Mouse (Mus musculus) neural tube, embryonic 12.5 days (tissue): ENCODE results near the gene Hspb7. TPM values are rescaled to one million over a fixed set of nuclear protein-coding genes. Genes with fewer than 3 reads are reported as not detected.

Experiments
- ATAC-seq: fragments of 200-750 bp; cut with Nextera tagmentation; 2 replicates; pipeline ENCODE4 v1.8.0; 2017; ENCODE audit warnings: low read depth, mild to moderate bottlenecking, moderate TSS enrichment, moderate library complexity; ENCODE audit not compliant: low FRiP score
- H3K27ac ChIP-seq: fragments of 300-500 bp; sonication (generic); 2 replicates; pipeline ENCODE4 v1.5.1; 2016
- H3K27me3 ChIP-seq: fragments of 300-500 bp; sonication (generic); replicated peaks from 2 replicates; pipeline ENCODE4 v1.6.1; 2016; ENCODE audit warnings: mild to moderate bottlenecking
- H3K36me3 ChIP-seq: fragments of 300-500 bp; sonication (generic); 2 replicates; pipeline ENCODE4 v1.6.1; 2016; ENCODE audit warnings: mild to moderate bottlenecking
- H3K4me1 ChIP-seq: fragments of 300-500 bp; sonication (generic); 2 replicates; pipeline ENCODE4 v1.6.1; 2016
- H3K4me2 ChIP-seq: fragments of 300-500 bp; sonication (generic); replicated peaks from 2 replicates; pipeline ENCODE4 v1.6.1; 2016; ENCODE audit warnings: mild to moderate bottlenecking
- H3K4me3 ChIP-seq: fragments of 300-500 bp; sonication (generic); 2 replicates; pipeline ENCODE4 v1.5.1; 2016
- H3K9ac ChIP-seq: fragments of 300-500 bp; sonication (generic); 2 replicates; pipeline ENCODE4 v1.6.1; 2016; ENCODE audit warnings: mild to moderate bottlenecking
- H3K9me3 ChIP-seq: fragments of 300-500 bp; sonication (generic); 2 replicates; pipeline ENCODE4 v1.6.1; 2016; ENCODE audit warnings: mild to moderate bottlenecking
- WGBS: fragments of 180-500 bp; shearing (Covaris S2); methylation state at CpG from one replicate; pipeline ENCODE4 v1.1.7; 2016; 5-methylcytosine and 5-hydroxymethylcytosine counted together
- polyA plus RNA-seq: library from polyadenylated mRNA; unstranded; fragments of >200 nt; fragmentation: Nextera tagmentation; extraction: Ambion mirVana; gene quantifications from 2 replicates; pipeline ENCODE4 v1.2.1, GENCODE M21; 2016

Hspb7 gene
- polyA plus RNA-seq, 1 experiment from 2014 or later: not detected

GRCm38 (mm10) chr4:141398545-141398944 lies 22.0 kb upstream of the Hspb7 start, which contains the start of gene Clcnka:
Gene Clcnka, minus strand, starts transcription at chr4:141398724.
- H3K4me1 ChIP-seq: no peaks in the 10 kb centered on the region
- no peaks in the 10 kb centered on the region for H3K9me3 ChIP-seq
- ATAC-seq: no peak
- H3K27me3 ChIP-seq: peaks cover 22% of the 10 kb centered on the region
- no peak within 1 kb of the TSS for H3K9ac ChIP-seq
- H3K36me3 ChIP-seq: no peaks in the 10 kb centered on the region
- no peak within 1 kb of the TSS for H3K4me2 ChIP-seq
- no peak within 1 kb of the TSS for H3K4me3 ChIP-seq
- H3K27ac ChIP-seq: no peak within 1 kb of the TSS
- 73% methylated on average over 12 of the region's 12 CpGs for WGBS

DNA sequence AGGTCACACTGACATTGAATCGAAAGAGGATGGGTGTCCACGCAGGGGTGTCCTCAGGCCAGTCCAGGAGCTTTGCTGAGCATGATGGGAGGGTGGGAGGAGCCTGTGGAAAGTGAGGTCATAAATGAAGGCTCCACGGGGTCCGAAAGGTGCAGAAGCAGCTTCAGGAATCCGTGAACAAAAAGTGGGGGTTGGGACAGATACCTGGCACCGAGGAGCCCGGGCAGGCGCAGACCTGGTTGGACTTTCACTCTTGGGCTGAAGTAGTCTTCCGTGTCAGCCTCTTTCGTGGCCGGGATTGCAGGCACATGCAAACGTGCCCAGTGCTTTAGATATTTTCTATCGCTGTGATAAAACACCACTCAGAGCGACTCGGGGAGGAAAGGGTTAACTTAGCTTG lies 20.4 kb upstream of the Hspb7 start:
- Histone ChIP-seq H3K9ac (no peak overlapping the region), H3K27ac (no peak overlapping the region), H3K4me3 (no peak overlapping the region), H3K4me1 (no peaks in the 10 kb centered on the region), H3K9me3 (no peaks in the 10 kb centered on the region), H3K4me2 (no peak overlapping the region), H3K27me3 (peaks cover 19% of the 10 kb centered on the region), H3K36me3 (no peaks in the 10 kb centered on the region)
- 90% methylated on average over 15 of the region's 15 CpGs for WGBS
- no peak for ATAC-seq

- Histone ChIP-seq H3K4me2 (peak overlapping the region; percentile 35), H3K27ac (no peak overlapping the region), H3K27me3 (peaks cover 4% of the 10 kb centered on the region), H3K9me3 (no peaks in the 10 kb centered on the region), H3K4me1 (no peaks in the 10 kb centered on the region), H3K36me3 (no peaks in the 10 kb centered on the region), H3K4me3 (no peak overlapping the region), H3K9ac (0 out of 2 replicates have a peak overlapping the region, but pooled peaks have one; percentile 26)
- peak; percentile 70 for ATAC-seq
- 13% methylated on average over 15 of the region's 15 CpGs for WGBS
Measured at GRCm38 (mm10) chr4:141404518-141405313, 15.9 kb upstream of the Hspb7 start.

DNA sequence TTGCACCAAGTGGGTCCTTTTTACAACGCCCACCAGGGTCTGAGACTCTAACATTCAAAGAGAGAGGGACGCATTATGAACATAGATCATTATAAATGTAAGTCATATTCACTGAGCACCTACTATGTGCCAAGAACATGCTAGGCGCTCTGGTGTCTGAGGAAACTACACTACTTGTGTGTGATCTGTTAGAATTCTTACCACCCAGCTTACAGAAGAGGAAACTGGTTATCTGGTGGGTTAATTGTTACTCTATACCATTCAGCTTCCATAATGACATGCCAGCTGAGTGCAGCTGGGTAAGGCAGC lies 15.3 kb upstream of the Hspb7 start:
- Histone ChIP-seq H3K27ac (no peak overlapping the region), H3K4me2 (no peak overlapping the region), H3K36me3 (no peaks in the 10 kb centered on the region), H3K4me1 (no peaks in the 10 kb centered on the region), H3K9ac (no peak overlapping the region), H3K27me3 (peaks cover 4% of the 10 kb centered on the region), H3K9me3 (no peaks in the 10 kb centered on the region), H3K4me3 (no peak overlapping the region)
- 84% methylated on average over 3 of the region's 3 CpGs for WGBS
- ATAC-seq: no peak

- no peak overlapping the region for H3K27ac ChIP-seq
- 53% methylated on average over 14 of the region's 14 CpGs for WGBS
- H3K4me2 ChIP-seq: no peak overlapping the region
- no peaks in the 10 kb centered on the region for H3K4me1 ChIP-seq
- peaks cover 9% of the 10 kb centered on the region for H3K27me3 ChIP-seq
- H3K9me3 ChIP-seq: no peaks in the 10 kb centered on the region
- H3K9ac ChIP-seq: no peak overlapping the region
- H3K4me3 ChIP-seq: no peak overlapping the region
- no peaks in the 10 kb centered on the region for H3K36me3 ChIP-seq
- no peak for ATAC-seq
Measured at GRCm38 (mm10) chr4:141406516-141407299, 13.9 kb upstream of the Hspb7 start.

DNA sequence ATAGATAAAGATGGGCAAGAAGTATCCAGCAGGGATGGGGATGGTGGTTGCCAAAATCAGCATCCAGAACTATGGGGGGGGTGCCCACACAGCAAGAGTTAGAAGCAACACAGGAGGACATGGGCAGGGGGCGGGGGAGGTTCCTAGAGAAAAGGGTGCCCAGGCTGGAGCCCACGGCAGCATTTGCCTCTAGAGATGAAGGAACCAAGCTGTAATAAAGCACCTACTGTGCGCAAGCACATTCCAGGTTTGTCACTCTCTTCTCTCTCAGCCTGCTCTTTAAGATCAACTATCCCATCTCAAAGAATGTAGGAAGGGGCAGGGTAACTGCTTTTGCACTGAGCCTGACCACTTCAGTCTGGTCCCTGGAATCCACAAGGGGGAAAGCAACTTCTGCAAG lies 12.0 kb upstream of the Hspb7 start:
- Histone ChIP-seq H3K4me2 (no peak overlapping the region), H3K27me3 (peaks cover 9% of the 10 kb centered on the region), H3K4me3 (no peak overlapping the region), H3K4me1 (no peaks in the 10 kb centered on the region), H3K9ac (no peak overlapping the region), H3K9me3 (no peaks in the 10 kb centered on the region), H3K36me3 (no peaks in the 10 kb centered on the region), H3K27ac (no peak overlapping the region)
- 88% methylated on average over 3 of the region's 3 CpGs for WGBS
- ATAC-seq: no peak

- Histone ChIP-seq H3K4me1 (no peaks in the 10 kb centered on the region), H3K9ac (no peak overlapping the region), H3K27ac (no peak overlapping the region), H3K36me3 (no peaks in the 10 kb centered on the region), H3K4me3 (no peak overlapping the region), H3K9me3 (no peaks in the 10 kb centered on the region), H3K27me3 (peaks cover 5% of the 10 kb centered on the region; the same call in 1 of the 2 replicates), H3K4me2 (no peak overlapping the region)
- ATAC-seq: no peak
- 15% methylated on average over 22 of the region's 22 CpGs for WGBS
Measured at GRCm38 (mm10) chr4:141411430-141411992, 9.1 kb upstream of the Hspb7 start.

GRCm38 (mm10) chr4:141415924-141416323 lies 4.7 kb upstream of the Hspb7 start, which contains the start of gene Clcnkb:
Gene Clcnkb, minus strand, starts transcription at chr4:141416014.
- H3K4me1 ChIP-seq: no peaks in the 10 kb centered on the region
- no peak within 1 kb of the TSS for H3K27ac ChIP-seq
- no peak within 1 kb of the TSS for H3K9ac ChIP-seq
- no peak within 1 kb of the TSS for H3K4me2 ChIP-seq
- H3K4me3 ChIP-seq: no peak within 1 kb of the TSS
- no peaks in the 10 kb centered on the region for H3K36me3 ChIP-seq
- ATAC-seq: no peak
- 0 out of 2 replicates have a peak, but pooled peaks cover 5% of the 10 kb centered on the region for H3K27me3 ChIP-seq
- 0 out of 2 replicates have a peak, but pooled peaks cover 4% of the 10 kb centered on the region for H3K9me3 ChIP-seq
- 68% methylated on average over 7 of the region's 7 CpGs for WGBS

GRCm38 (mm10) chr4:141419398-141420191 lies 984 bp upstream of the Hspb7 start:
- H3K27me3 ChIP-seq: peaks cover 16% of the 10 kb centered on the region; the same call in 1 of the 2 replicates
- no peak overlapping the region for H3K9ac ChIP-seq
- no peaks in the 10 kb centered on the region for H3K36me3 ChIP-seq
- no peak overlapping the region for H3K4me3 ChIP-seq
- no peaks in the 10 kb centered on the region for H3K4me1 ChIP-seq
- 0 out of 2 replicates have a peak, but pooled peaks cover 4% of the 10 kb centered on the region for H3K9me3 ChIP-seq
- no peak overlapping the region for H3K4me2 ChIP-seq
- 69% methylated on average over 27 of the region's 27 CpGs for WGBS
- ATAC-seq: no peak
- H3K27ac ChIP-seq: no peak overlapping the region

- Histone ChIP-seq H3K9ac (no peak overlapping the region), H3K36me3 (no peaks in the 10 kb centered on the region), H3K4me1 (peaks cover 7% of the 10 kb centered on the region; the same call in 1 of the 2 replicates), H3K27me3 (peaks cover 28% of the 10 kb centered on the region), H3K4me2 (no peak overlapping the region), H3K27ac (no peak overlapping the region), H3K4me3 (no peak overlapping the region), H3K9me3 (0 out of 2 replicates have a peak, but pooled peaks cover 4% of the 10 kb centered on the region)
- WGBS: 57% methylated on average over 9 of the region's 9 CpGs
- ATAC-seq: no peak
Measured at GRCm38 (mm10) chr4:141420886-141421285, 307 bp downstream of the Hspb7 start.

DNA sequence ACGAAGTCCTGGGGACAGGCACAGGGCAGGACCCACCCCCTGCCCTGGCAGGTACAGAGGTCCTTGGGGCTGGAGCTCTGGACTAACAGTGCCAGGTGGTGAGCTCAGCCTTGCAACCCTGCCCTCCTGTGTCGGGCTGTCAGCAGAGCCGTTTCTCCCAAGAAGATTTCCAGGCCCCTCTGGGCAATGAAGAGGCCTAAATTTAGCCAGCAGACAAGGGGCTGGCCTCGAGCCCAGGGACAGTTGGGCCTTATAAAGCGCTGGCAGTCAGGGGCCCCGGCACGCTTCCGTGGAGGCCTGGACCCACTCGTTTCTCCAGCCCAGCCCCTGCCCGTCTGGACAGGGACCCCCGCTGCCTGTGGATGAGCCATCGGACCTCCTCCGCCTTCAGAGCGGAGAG lies 844 bp downstream of the Hspb7 start:
- ATAC-seq: no peak
- Histone ChIP-seq H3K4me2 (no peak overlapping the region), H3K27me3 (peaks cover 34% of the 10 kb centered on the region), H3K4me3 (no peak overlapping the region), H3K36me3 (no peaks in the 10 kb centered on the region), H3K9ac (no peak overlapping the region), H3K27ac (no peak overlapping the region), H3K9me3 (0 out of 2 replicates have a peak, but pooled peaks cover 4% of the 10 kb centered on the region), H3K4me1 (peaks cover 10% of the 10 kb centered on the region; the same call in 1 of the 2 replicates)
- 65% methylated on average over 14 of the region's 14 CpGs for WGBS
